Mouse (Mus musculus): ENCODE results near the gene Il1r2. TPM values are rescaled to one million over a fixed set of nuclear protein-coding genes. Genes with fewer than 3 reads are reported as not detected.

Gene Il1r2
- total RNA-seq, 2 experiments from 2014 or later: 0.43 TPM; not detected in 1

DNA sequence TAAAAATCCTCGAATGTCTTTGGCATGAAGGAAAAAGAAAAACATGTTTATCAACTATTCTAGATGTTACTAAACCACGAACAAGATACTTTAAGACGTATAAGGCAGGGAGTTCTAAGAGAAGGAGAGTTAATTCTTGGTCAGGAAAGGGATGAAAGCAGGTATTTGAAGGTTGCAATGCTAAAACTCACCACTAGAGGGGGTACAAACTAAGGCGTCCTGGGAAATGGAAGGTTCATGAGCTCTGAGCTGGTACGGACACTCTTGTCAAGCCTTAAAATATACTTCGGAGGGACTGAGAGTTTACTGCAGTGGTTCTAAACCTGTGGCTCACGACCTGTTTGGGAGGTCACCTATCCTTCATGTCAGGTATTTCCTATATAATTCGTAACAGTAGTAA is 41.4 kb downstream of the Il1r2 start:
- intact Hi-C loops (cut with DNase I): loop anchor here (1.0 kb wide), 1 partner anchor 429 kb away; no protein-coding TSS in a partner anchor
- peak in 1 of 2 experiments; percentile 19 for DNase-seq (ENCODE audit: extremely low spot score in 1 of 2, low spot score in 2 of 2)

DNA sequence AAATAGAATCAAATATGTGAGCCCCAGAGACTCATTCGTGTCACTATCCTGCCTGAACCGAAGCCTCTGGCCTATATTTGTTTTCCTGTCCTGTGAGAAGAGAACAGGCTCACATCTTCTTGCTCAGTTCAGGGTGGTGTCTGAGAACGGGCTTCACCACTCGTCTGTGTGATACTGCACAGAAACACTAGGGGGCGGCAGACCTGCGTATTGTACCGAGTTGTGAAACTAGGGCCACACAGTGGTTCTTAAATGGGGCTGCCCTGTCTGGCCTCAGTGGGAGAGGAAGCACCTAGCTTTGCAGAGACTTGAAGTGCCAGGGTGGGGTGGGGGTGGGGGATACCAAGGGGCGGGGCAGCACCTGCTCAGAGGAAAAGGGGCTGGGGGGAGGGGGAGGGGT is 42.5 kb downstream of the Il1r2 start:
- intact Hi-C loops (cut with DNase I): loop anchor here (2.0 kb wide), 1 partner anchor 262 kb away; no protein-coding TSS in a partner anchor
- peak; percentile 76 to 86 for DNase-seq (ENCODE audit: extremely low spot score in 1 of 2, low spot score in 2 of 2)

DNA sequence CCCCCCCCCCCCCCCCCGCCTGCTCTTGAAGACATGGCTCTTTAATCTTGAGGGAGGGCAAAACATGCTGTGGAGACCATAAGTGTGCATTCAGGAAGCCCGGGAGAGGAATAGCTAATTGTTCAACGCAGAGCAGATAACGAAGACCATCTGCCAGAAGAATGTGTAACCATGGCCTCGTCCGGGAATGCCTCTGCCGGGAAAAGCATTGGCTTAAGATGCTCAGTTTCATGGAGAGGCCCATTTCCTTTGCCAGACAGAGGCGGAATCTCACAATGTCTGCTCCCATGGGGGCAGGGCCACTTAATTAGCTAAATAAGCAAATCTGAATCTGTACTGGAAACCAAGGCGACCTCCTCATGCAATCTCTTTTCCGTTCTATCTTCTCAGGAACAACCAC is 43.7 kb downstream of the Il1r2 start:
- DNase-seq (ENCODE audit: extremely low spot score in 1 of 2, low spot score in 2 of 2): no peak
- intact Hi-C loops (cut with DNase I): loop anchor here (2.0 kb wide), 1 partner anchor 261 kb away; no protein-coding TSS in a partner anchor

DNA sequence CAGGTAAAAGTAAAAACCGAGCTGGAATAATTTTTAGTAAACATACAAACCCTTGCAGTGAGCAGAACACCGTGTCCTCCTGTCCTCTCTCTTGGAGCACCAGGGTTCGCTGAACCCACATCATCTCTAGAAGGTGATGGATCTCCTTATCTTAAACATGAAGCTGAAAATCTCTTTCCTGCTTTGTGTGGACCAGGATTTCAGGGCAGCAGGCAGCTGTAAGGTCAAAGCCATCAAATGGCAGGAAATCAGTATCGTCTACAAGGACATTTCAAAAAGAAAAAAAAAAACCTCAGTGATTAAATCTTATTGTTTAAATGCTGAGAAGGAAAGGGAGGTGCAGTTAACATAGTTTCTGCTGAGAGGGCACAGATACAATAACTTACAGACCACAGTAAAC is 50.4 kb downstream of the Il1r2 start:
- intact Hi-C loops (cut with DNase I): no loop called here
- no peak for DNase-seq (ENCODE audit: extremely low spot score in 1 of 2, low spot score in 2 of 2)

DNA sequence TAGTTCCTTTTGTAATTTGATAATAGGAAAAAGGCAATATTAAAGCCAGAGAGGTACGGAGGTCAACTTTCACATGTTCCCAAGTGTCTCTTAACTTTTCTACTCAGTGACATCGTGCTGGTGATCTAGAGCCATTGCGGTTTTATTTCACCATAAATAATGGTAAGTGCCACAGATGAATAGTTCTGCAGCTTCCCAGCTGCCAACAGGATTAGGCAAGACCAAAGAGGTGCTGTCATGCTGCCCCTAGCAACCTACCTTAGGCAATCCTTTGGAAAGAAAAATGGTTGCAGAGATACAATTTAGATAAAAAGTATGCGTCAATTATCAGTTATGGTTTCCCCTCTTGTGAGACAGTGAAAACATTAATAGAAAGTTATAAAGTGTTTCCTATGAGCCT is 54.6 kb downstream of the Il1r2 start:
- no peak for DNase-seq (ENCODE audit: extremely low spot score in 1 of 2, low spot score in 2 of 2)
- intact Hi-C loops (cut with DNase I): no loop called here

DNA sequence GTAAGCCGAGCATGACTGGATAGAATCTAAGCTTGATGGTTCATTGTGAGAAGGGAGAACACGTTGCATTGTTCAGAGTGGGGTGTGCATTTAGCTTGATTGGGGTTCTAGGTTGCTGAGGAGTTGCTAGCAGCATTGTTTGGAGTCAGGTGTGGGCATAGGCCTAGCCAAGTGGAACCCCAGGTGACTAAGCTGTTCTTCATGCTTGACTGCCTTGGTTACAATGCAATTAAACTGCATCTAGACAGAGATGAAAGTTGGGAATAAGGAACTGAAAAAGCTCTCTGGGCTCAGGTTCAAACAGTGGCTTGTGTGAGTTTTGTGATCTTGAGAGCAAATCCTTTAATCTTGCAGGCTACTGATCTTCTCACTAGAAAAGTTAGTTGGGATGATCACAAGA is 55.4 kb downstream of the Il1r2 start:
- intact Hi-C loops (cut with DNase I): no loop called here

DNA sequence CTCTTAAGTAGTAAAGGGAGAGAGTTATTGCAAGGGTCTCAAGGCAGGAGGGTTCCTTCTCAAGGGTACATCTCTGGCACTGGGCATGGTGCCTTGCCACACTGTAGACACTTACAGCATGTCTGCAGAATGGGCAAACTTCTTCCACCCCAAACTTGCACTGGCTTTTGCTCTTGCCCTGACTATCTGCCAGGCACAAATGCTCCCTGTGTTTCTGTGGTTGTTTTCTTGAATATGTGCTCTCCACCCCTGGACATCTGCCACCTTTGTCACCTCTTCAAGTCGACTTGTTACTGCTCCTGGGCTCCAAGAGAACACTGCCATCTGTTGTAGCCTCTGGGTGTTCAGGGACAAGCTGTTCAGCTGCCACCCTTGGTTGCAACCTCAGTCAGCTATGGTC is 57.8 kb downstream of the Il1r2 start:
- intact Hi-C loops (cut with DNase I): no loop called here
- DNase-seq (ENCODE audit: extremely low spot score in 1 of 2, low spot score in 2 of 2): no peak

More for the DNA sequence above, 55.4 kb downstream of the Il1r2 start:
- no peak for DNase-seq (ENCODE audit: extremely low spot score in 1 of 2, low spot score in 2 of 2)

DNA sequence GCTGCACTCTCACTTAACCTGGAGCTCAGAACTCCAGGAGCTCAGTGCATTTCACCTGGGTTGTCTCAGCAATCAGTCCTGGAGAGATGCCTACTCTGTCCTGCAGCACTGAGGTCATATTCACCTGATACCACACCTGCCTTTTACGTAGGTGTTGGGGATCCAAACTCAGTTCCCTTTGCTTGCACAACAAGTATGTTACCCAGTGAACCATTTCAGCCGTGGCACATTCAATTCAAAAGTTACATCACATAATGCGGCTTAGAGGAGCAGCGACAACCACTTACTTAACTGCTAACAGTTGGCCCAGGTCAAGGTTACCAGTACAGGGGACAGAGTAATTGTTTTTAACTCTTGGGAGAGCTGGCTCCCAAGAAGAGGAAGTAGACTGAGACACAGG is 58.8 kb downstream of the Il1r2 start:
- intact Hi-C loops (cut with DNase I): no loop called here
- no peak for DNase-seq (ENCODE audit: extremely low spot score in 1 of 2, low spot score in 2 of 2)

DNA sequence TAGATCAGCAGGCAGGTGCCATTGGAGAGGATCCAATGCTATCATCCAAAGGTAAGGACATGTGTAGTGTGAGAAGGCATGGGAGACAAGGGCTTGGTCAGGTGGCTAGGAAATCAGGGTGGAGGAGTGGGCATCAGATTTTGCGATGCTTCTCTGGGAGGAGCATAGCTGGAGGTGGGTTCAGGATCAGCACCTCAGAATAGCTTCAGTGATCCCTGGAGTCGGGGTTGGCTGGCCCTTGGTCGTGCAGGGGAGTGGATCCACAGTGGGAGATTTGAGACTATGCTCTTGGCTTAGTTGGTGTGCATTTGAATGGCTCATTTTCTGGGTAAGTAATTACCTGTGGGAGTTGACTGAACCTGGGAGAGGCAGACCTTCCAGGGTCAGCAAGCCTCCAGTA is 59.7 kb downstream of the Il1r2 start:
- intact Hi-C loops (cut with DNase I): no loop called here
- no peak for DNase-seq (ENCODE audit: extremely low spot score in 1 of 2, low spot score in 2 of 2)

DNA sequence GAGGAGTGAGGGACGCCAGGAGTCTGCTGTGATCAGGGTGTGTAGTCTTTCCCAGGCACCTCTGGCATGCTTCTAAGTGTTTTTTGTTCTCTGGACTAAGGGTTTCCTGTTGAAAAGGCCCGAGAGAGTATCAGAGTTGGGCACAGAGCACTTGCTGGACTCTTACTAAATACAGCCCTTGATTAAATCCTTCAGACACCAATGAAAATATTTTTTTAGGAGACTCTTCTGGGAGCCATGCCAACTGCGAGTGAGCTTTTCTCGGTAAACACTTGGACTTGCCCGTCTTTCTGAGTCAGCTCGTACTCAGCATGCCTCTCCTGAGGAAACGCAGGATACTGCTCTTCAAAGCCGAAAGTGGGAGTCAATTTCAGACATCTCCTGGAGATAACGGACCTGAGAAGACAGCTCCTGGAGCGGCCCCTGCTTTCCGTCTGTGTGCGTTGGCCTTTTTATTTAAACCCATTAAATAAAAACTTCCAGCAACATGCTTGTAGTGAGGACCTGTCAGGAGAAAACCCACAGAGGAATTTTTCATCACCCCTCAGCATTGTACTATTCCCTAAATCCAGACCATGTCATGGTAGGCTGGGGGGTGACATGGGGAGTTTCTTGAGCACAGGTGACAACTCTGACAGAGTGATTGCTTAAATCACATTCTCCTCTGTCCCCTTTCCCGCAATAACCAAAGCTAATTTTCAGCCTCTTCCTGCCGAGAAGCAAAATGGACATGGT is 66.1 kb downstream of the Il1r2 start:
- peak; percentile 84 to 89 for DNase-seq (ENCODE audit: extremely low spot score in 1 of 2, low spot score in 2 of 2)
- intact Hi-C loops (cut with DNase I): no loop called here

DNA sequence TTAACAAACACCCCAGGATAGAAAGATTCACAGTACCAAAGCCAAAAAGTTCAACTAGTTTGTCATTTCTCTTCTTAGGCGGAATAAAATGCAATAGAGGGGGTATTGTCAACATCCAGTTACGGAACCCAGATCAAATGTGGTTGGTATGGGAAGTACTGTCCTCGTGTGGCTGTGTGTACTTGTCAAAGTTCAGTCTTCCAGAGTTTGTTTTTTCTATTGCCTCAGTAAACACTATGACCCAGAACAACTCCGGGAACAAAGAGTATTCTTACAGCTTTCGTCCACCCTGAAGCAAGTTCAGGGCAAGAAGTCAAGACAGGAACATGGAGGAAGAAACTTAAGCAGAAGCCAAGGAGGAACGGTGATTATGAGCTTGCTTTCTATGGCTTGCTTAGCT is 82.2 kb downstream of the Il1r2 start:
- intact Hi-C loops (cut with DNase I): no loop called here
- no peak for DNase-seq (ENCODE audit: extremely low spot score in 1 of 2, low spot score in 2 of 2)

DNA sequence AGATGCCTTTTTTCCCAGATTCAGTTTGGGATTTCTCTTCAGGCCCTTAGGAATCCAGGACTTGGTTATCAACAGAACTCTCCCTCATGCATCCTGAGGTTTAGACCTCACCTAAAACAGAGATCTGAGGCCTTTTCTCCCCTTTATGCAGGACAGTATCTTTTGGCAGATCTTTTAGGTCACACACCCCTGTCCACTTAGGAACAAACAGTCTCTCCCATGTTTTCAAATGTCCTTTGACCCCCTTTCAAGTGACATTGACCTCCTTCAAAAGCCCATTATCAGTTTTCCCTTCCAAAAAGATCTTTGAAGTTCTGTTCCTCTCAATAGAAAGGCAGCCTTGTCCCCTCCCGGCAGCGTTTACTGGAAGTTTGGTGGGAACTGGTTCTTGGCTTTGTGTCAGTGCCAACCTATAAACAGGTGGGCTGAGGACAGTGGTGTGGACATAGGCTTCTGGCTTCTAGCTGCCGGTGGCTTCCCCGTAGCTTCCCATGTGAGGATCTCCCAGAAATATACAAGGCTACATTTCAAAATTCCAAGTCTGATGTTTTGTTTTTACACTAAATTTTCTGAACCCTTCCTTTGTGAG is 89.5 kb downstream of the Il1r2 start:
- DNase-seq (ENCODE audit: extremely low spot score in 1 of 2, low spot score in 2 of 2): no peak
- intact Hi-C loops (cut with DNase I): no loop called here

DNA sequence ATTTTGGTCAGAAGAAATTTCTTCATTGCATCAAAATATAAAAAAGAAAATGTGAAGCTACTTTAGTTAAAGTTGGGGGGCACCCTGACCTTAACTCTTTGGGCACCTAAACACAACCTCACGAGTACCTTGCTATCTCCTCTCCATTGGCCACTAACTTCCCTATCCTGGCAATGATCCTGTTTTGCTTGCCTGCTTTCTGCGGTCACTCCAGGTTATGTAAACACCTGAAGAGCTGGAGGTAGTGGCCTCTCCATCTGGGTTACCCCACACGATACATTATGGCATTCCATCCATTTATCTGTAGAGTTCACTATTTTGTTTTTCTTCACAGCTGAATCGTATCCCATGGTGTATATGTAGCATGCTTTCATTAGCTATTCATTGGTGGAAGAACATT is 90.5 kb downstream of the Il1r2 start:
- intact Hi-C loops (cut with DNase I): no loop called here
- no peak for DNase-seq (ENCODE audit: extremely low spot score in 1 of 2, low spot score in 2 of 2)

DNA sequence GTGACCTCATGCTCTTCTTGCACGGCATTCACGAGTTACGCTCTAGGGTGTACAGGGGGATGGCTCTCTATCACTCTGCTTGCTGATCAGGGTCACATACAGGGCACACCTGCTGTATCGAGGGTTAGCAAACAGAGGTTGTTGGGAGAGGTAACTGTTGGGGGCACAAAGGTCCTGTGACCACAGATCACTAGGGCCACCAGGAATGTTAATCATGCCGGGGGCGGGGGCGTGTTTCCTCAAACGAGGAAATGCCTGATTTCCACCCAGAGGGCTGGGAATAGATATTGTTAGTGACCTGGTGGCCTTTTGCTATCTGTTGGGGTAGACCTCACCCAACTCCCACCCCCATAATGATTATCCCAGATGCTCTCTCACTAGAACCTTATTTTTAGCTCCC is 93.7 kb downstream of the Il1r2 start:
- DNase-seq (ENCODE audit: extremely low spot score in 1 of 2, low spot score in 2 of 2): no peak
- intact Hi-C loops (cut with DNase I): no loop called here

DNA sequence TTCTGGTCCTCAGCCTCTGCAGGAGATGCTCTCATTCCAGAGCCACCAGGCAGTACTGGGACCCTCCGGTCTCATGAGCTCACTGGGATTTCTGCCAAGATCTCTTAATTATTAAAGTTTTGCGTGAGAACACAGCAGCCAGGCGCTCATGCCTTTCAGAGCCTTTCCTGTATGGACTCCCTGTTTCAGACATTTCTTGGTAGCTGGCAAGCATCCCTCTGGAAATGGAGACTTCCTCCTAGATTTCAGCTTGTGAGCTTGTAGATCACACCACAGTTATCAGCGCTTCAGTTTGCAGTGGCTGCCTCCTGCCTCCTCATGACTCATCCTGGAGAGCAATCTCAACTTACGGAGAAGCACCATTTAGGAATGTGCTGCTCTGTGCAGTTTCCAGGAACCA is 98.0 kb downstream of the Il1r2 start:
- intact Hi-C loops (cut with DNase I): no loop called here
- DNase-seq (ENCODE audit: extremely low spot score in 1 of 2, low spot score in 2 of 2): peak in 1 of 2 experiments; percentile 38

DNA sequence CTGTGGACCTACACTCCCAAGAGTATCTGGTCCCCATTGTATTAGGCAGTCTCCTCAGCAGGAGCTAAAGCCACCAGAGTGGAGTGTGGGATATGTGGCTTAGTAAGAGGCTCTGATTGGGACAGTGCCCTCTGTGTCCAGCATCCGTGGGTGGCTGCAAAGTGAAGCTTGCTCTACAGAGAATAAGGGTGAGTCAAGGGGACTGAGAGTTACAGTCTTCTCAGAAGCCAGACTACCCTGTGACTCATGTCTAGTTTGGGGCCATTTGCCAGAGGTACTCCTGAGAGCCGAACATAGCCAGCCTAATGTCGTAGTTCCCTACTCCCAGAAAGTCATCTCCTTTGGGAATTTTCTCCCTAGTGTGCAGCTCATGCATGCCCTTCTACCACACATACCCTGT is 100.3 kb downstream of the Il1r2 start:
- intact Hi-C loops (cut with DNase I): no loop called here
- no peak for DNase-seq (ENCODE audit: extremely low spot score in 1 of 2, low spot score in 2 of 2)

Other genes with a start within 250 kb of the Il1r2 start
- 100 to 1,000 TPM; 181 to 198 TPM for gene Map4k4, start 173.2 kb upstream of the Il1r2 start, total RNA-seq (2021)
- gene Il1r1, start 151.0 kb downstream of the Il1r2 start, total RNA-seq (2021): 1 to 10 TPM; 2.4 to 3.1 TPM

Measured in left cerebral cortex, postnatal 10 days (tissue).